Mouse (Mus musculus) limb, embryonic 13.5 days (tissue): Measurements from ENCODE around the gene Ttll1. TPM values are rescaled to one million over a fixed set of nuclear protein-coding genes. Genes with fewer than 3 reads are reported as not detected.
A peak's percentile ranks its signal among the peaks of the same experiment; 100 is the strongest.

Experiments
- ATAC-seq: fragments of 200-750 bp; cut with Nextera tagmentation; 2 replicates; pipeline ENCODE4 v1.8.0; 2017; ENCODE audit warnings: low read depth, moderate number of reproducible peaks, moderate TSS enrichment; ENCODE audit not compliant: low FRiP score
- H3K27ac ChIP-seq: fragments of 300-500 bp; sonication (generic); 2 replicates; pipeline ENCODE4 v1.5.1; 2015; ENCODE audit warnings: inconsistent platforms, mild to moderate bottlenecking, moderate library complexity
- H3K27me3 ChIP-seq: fragments of 300-500 bp; sonication (generic); 2 replicates; pipeline ENCODE4 v1.6.1; 2015; ENCODE audit warnings: mild to moderate bottlenecking, inconsistent platforms
- H3K36me3 ChIP-seq: fragments of 300-500 bp; sonication (generic); 2 replicates; pipeline ENCODE4 v1.6.1; 2015; ENCODE audit warnings: inconsistent platforms, mild to moderate bottlenecking, moderate library complexity
- H3K4me1 ChIP-seq: fragments of 300-500 bp; sonication (generic); 2 replicates; pipeline ENCODE4 v1.6.1; 2015; ENCODE audit warnings: inconsistent platforms
- H3K4me2 ChIP-seq: fragments of 300-500 bp; sonication (generic); replicated peaks from 2 replicates; pipeline ENCODE4 v1.6.1; 2015; ENCODE audit warnings: inconsistent platforms, mild to moderate bottlenecking, moderate library complexity
- H3K4me3 ChIP-seq: fragments of 300-500 bp; sonication (generic); 2 replicates; pipeline ENCODE4 v1.5.1; 2015; ENCODE audit warnings: moderate library complexity, mild to moderate bottlenecking, inconsistent platforms
- H3K9ac ChIP-seq: fragments of 300-500 bp; sonication (generic); 2 replicates; pipeline ENCODE4 v1.6.1; 2015; ENCODE audit warnings: mild to moderate bottlenecking, inconsistent platforms
- H3K9me3 ChIP-seq: fragments of 300-500 bp; sonication (generic); 2 replicates; pipeline ENCODE4 v1.6.1; 2016; ENCODE audit warnings: inconsistent platforms
- WGBS: fragments of 180-500 bp; shearing (Covaris S2); methylation state at CpG from one replicate; pipeline ENCODE4 v1.1.7; 2015; 5-methylcytosine and 5-hydroxymethylcytosine counted together
- polyA plus RNA-seq: library from polyadenylated mRNA; unstranded; fragments of >200 nt; fragmentation: Nextera tagmentation; extraction: Ambion mirVana; gene quantifications from 2 replicates; pipeline ENCODE4 v1.2.1, GENCODE M21; 2015

Gene Ttll1
- polyA plus RNA-seq, 1 experiment from 2014 or later: 23.4 TPM

- Histone ChIP-seq H3K4me1 (no peaks in the 10 kb centered on the region), H3K27me3 (peaks cover 33% of the 10 kb centered on the region)
These were observed 21.9 kb upstream of the Ttll1 start for GRCm38 (mm10) chr15:83532606-83533005.

DNA sequence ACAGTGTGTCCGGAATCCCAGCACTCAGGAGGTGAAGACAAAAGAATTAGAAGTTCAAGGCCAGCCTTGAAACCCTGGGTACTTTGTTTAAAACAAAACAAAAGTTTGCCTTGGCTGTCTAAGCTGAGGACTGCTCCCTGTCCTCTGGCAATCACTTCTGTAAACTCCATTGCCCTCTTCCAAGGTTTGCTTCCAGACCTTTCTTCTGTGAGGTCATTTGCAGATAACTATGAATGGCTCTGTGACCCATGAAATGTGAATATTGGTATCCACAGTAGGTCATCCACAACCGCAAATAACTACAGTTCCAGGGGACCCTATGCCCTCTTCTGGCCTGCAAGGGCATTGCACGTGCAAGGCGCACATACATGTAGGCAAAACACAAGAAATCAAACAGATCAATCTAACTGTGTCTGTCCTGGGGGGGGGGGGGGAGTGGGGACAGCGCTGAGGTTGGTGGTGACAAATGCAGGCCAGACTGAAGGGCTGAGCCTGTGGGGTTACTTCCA lies 21.3 kb upstream of the Ttll1 start:
- Histone ChIP-seq H3K9me3 (no peaks in the 10 kb centered on the region), H3K4me3 (no peak overlapping the region)
- 76% methylated on average over 5 of the region's 5 CpGs for WGBS

More at GRCm38 (mm10) chr15:83532606-83533005, 21.9 kb upstream of the Ttll1 start:
- no peak for ATAC-seq
- no peaks in the 10 kb centered on the region for H3K9me3 ChIP-seq
- WGBS: 78% methylated on average over 7 of the region's 7 CpGs
- H3K4me2 ChIP-seq: no peak overlapping the region
- no peaks in the 10 kb centered on the region for H3K36me3 ChIP-seq
- no peak overlapping the region for H3K27ac ChIP-seq
- no peak overlapping the region for H3K9ac ChIP-seq
- no peak overlapping the region for H3K4me3 ChIP-seq

DNA sequence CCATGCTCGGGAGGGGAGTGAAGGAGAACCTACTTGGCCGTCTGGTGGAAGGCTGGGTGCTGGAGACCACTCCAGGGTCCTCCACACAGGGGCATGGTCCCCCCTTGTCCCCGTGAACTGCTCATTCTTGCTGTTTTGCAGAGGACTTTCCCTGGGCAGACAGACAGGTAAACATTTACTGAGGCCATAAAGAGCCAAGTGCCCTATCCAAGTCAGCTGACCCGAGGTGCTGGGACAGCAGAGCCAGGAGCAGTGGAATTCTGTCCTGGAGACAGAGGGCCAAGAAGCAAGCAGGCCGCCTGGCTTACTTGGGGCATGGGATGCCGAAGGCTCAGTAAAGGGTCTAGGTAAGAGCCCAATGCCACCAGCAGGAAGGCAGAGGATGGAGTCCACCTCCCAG lies 20.0 kb upstream of the Ttll1 start:
- 60% methylated on average over 6 of the region's 6 CpGs for WGBS
- Histone ChIP-seq H3K27me3 (peaks cover 52% of the 10 kb centered on the region), H3K4me2 (no peak overlapping the region), H3K36me3 (no peaks in the 10 kb centered on the region), H3K4me1 (peaks cover 15% of the 10 kb centered on the region), H3K9me3 (no peaks in the 10 kb centered on the region), H3K4me3 (no peak overlapping the region), H3K27ac (peak overlapping the region; percentile 15; the same call in 1 of the 2 replicates), H3K9ac (no peak overlapping the region)
- ATAC-seq: no peak

More for the DNA sequence above, 21.3 kb upstream of the Ttll1 start:
- Histone ChIP-seq H3K9ac (no peak overlapping the region), H3K4me1 (peaks cover 4% of the 10 kb centered on the region), H3K27me3 (peaks cover 39% of the 10 kb centered on the region), H3K4me2 (no peak overlapping the region), H3K27ac (no peak overlapping the region), H3K36me3 (no peaks in the 10 kb centered on the region)
- no peak for ATAC-seq

GRCm38 (mm10) chr15:83530233-83530632 lies 19.5 kb upstream of the Ttll1 start:
- no peak overlapping the region for H3K9ac ChIP-seq
- H3K9me3 ChIP-seq: no peaks in the 10 kb centered on the region
- no peaks in the 10 kb centered on the region for H3K36me3 ChIP-seq
- no peak overlapping the region for H3K4me3 ChIP-seq
- no peak for ATAC-seq
- peaks cover 19% of the 10 kb centered on the region for H3K4me1 ChIP-seq
- WGBS: 72% methylated on average over 9 of the region's 9 CpGs
- no peak overlapping the region for H3K4me2 ChIP-seq
- H3K27ac ChIP-seq: peak overlapping the region; percentile 15; the same call in 1 of the 2 replicates
- peaks cover 57% of the 10 kb centered on the region for H3K27me3 ChIP-seq

DNA sequence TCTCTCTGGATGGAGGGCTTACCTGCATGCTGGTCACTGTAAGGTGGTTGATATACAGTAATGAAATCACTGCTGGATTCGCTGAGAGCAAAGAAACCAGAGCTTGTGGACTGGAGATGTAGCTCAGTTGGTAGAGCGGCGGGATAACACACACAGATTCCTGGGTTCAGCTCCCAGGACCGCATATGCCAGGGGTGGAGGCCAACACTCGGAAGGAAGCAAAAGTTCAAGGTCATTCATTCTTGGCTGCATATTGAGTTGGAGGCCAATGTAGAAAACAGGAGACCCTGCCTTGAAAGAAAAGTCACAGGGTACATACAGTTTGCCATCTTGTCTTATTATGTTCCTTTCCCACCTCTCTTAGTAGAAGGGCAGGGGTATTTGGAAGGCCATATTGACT lies 19.1 kb upstream of the Ttll1 start:
- no peak for ATAC-seq
- H3K27ac ChIP-seq: no peak overlapping the region
- H3K4me2 ChIP-seq: no peak overlapping the region
- peaks cover 61% of the 10 kb centered on the region for H3K27me3 ChIP-seq
- no peak overlapping the region for H3K9ac ChIP-seq
- H3K9me3 ChIP-seq: no peaks in the 10 kb centered on the region
- H3K4me1 ChIP-seq: peaks cover 19% of the 10 kb centered on the region
- 89% methylated on average over 5 of the region's 5 CpGs for WGBS
- no peak overlapping the region for H3K4me3 ChIP-seq
- H3K36me3 ChIP-seq: no peaks in the 10 kb centered on the region

DNA sequence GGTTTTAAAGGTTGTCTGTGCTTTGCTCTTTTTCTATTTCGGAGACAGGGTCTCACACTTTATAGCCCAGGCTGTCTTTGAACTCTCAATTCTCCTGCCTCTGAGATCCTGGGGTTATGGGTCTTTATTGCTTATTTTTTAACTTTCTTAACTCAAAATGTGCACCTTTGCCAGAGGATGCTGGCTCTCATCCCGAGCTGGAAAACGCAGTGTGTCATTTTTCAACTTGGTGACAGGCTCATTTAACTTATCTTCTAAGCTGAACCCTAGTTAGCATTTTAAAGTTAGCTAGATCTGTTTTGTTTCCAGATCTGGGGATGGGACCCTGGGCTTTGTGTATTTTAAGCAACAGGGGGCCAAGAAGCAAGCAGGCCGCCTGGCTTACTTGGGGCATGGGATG lies 18.2 kb upstream of the Ttll1 start:
- Histone ChIP-seq H3K9me3 (no peaks in the 10 kb centered on the region), H3K27me3 (peaks cover 70% of the 10 kb centered on the region), H3K4me2 (no peak overlapping the region), H3K27ac (no peak overlapping the region), H3K4me1 (peaks cover 19% of the 10 kb centered on the region), H3K4me3 (no peak overlapping the region), H3K36me3 (no peaks in the 10 kb centered on the region), H3K9ac (no peak overlapping the region)
- WGBS: 55% methylated on average over 4 of the region's 4 CpGs
- no peak for ATAC-seq

GRCm38 (mm10) chr15:83527747-83528146 lies 17.1 kb upstream of the Ttll1 start:
- Histone ChIP-seq H3K27ac (no peak overlapping the region), H3K9ac (no peak overlapping the region), H3K9me3 (no peaks in the 10 kb centered on the region), H3K27me3 (peaks cover 79% of the 10 kb centered on the region), H3K36me3 (no peaks in the 10 kb centered on the region), H3K4me3 (no peak overlapping the region), H3K4me2 (peak overlapping the region; percentile 94; the same call in 1 of the 2 replicates), H3K4me1 (peaks cover 19% of the 10 kb centered on the region)
- 65% methylated on average over 2 of the region's 2 CpGs for WGBS
- no peak for ATAC-seq

DNA sequence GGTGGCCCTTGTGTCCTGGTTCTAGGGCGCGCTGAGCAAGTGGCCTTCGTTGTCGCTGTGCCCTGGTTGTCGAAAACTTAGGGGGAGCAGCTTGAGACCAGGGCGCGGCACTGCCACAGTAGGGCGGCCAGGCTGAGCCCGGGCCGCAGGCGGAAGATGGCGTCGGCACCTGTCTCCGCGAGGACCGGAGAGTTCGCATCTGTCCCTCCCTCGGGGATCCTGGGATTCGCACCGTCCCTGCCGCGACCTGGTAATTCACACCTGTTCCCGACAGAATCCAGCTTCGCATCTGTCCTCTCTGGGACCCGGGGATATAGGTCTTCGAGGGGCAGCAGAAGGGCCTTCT lies 16.4 kb upstream of the Ttll1 start:
- H3K27ac ChIP-seq: no peak overlapping the region
- H3K4me1 ChIP-seq: peaks cover 19% of the 10 kb centered on the region
- H3K27me3 ChIP-seq: peaks cover 79% of the 10 kb centered on the region
- ATAC-seq: no peak
- WGBS: 1% methylated on average over 26 of the region's 26 CpGs
- no peaks in the 10 kb centered on the region for H3K36me3 ChIP-seq
- H3K9me3 ChIP-seq: no peaks in the 10 kb centered on the region
- peak overlapping the region; percentile 62 for H3K9ac ChIP-seq
- H3K4me3 ChIP-seq: peak overlapping the region; percentile 53
- peak overlapping the region; percentile 94 for H3K4me2 ChIP-seq

- H3K36me3 ChIP-seq: no peaks in the 10 kb centered on the region
- peak within 1 kb of the TSS; percentile 53 for H3K4me3 ChIP-seq
- peaks cover 79% of the 10 kb centered on the region for H3K27me3 ChIP-seq
- peak within 1 kb of the TSS; percentile 62 for H3K9ac ChIP-seq
- peak within 1 kb of the TSS; percentile 94 for H3K4me2 ChIP-seq
- under 1% methylated on average over 45 of the region's 45 CpGs for WGBS
- no peaks in the 10 kb centered on the region for H3K9me3 ChIP-seq
- H3K27ac ChIP-seq: no peak within 1 kb of the TSS
- peaks cover 19% of the 10 kb centered on the region for H3K4me1 ChIP-seq
- ATAC-seq: peak; percentile 71; the same call in 1 of the 2 replicates
These were observed 15.9 kb upstream of the Ttll1 start, which contains the start of gene Bik for GRCm38 (mm10) chr15:83526424-83527091. Gene Bik (plus strand): TSS chr15:83526862.

- Histone ChIP-seq H3K9me3 (no peaks in the 10 kb centered on the region), H3K27ac (no peak overlapping the region), H3K27me3 (peaks cover 64% of the 10 kb centered on the region), H3K4me3 (no peak overlapping the region), H3K9ac (no peak overlapping the region), H3K36me3 (no peaks in the 10 kb centered on the region), H3K4me1 (peaks cover 19% of the 10 kb centered on the region), H3K4me2 (no peak overlapping the region)
- ATAC-seq: no peak
- WGBS: 87% methylated on average over 3 of the region's 3 CpGs
These were observed 13.6 kb upstream of the Ttll1 start for GRCm38 (mm10) chr15:83524333-83524729.

DNA sequence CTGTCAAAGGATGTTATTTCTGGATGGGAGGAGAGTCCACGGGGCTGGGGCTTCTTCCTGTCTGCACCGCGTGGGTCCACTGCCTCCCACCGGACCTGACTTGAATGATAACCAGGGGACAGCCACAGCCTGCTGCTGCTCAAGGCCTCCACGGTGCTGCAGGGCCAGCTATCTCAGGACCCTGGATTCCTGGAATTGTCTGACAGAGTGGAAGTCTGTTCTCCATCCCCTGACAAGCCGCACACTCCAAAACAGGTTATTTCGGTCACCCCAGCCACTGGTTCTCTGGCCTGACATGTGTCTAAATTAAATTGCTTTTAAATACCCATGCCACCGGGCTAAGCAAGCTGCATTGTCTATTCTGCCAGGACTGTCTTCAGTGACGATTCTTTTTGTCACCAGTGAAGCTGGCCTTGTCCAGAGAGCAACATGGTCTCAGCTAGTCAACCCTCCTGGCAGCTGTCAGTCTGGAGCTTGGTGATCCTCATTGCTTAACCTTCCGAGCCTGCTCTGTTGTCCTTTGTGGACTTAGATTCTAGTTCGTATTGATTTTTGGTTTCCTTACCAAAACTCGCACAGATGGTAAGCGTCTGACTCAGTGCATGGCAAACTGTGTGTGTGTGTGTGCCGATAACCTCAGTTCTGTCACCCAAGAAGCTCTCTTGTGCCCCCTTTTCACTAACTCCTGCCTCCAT lies 13.1 kb upstream of the Ttll1 start:
- ATAC-seq: no peak

DNA sequence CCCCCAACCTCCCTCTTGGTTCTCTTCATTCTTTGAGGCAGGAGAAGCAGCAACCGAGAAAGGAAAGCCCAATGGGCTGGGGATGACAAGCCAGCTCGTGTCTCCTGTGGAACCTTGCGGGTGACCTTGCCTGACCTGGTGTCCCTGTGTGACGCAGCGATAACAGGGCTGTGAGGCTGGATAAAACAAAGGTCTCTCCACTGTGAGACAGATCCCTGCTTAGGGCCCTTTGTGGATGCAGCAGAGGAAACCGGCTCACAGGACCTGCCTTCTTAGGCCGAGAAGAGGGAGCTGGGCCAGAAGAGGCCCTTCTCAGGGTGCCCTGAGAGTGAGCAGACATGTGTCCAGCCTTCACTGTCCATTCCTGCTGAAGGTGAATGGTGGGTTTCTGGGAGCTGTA lies 12.5 kb upstream of the Ttll1 start:
- WGBS: 47% methylated on average over 7 of the region's 7 CpGs

More for the DNA sequence above, 13.1 kb upstream of the Ttll1 start:
- Histone ChIP-seq H3K36me3 (no peaks in the 10 kb centered on the region), H3K4me1 (peaks cover 19% of the 10 kb centered on the region), H3K27me3 (peaks cover 58% of the 10 kb centered on the region), H3K4me2 (no peak overlapping the region), H3K9ac (peak overlapping the region; percentile 19; the same call in 1 of the 2 replicates), H3K9me3 (no peaks in the 10 kb centered on the region), H3K4me3 (no peak overlapping the region), H3K27ac (no peak overlapping the region)
- 70% methylated on average over 14 of the region's 14 CpGs for WGBS

More for the DNA sequence above, 12.5 kb upstream of the Ttll1 start:
- Histone ChIP-seq H3K9ac (peak overlapping the region; percentile 19; the same call in 1 of the 2 replicates), H3K4me3 (no peak overlapping the region), H3K27me3 (peaks cover 52% of the 10 kb centered on the region), H3K27ac (no peak overlapping the region), H3K9me3 (no peaks in the 10 kb centered on the region), H3K36me3 (no peaks in the 10 kb centered on the region), H3K4me1 (peaks cover 20% of the 10 kb centered on the region), H3K4me2 (no peak overlapping the region)
- no peak for ATAC-seq
